Mouse (Mus musculus) heart, postnatal 4 days (tissue): ENCODE measurements around the gene Snrpe. TPM values are rescaled to one million over a fixed set of nuclear protein-coding genes. Genes with fewer than 3 reads are reported as not detected.

ENCODE experiments used
- total RNA-seq, 2 experiments: library from RNA; stranded (reverse); gene quantifications; 2 replicates each; pipeline ENCODE4 v1.2.3; 2021

Snrpe gene
- total RNA-seq, 2 experiments from 2014 or later: 144 to 149 TPM

Other genes starting within 250 kb of the Snrpe start
- under 1 TPM; 0.83 to 0.93 TPM for gene Etnk2, start 246.7 kb downstream of the Snrpe start, total RNA-seq
- 10 to 100 TPM; 29.8 to 32.4 TPM for gene Sox13, start 185.9 kb downstream of the Snrpe start, total RNA-seq
- 10 to 100 TPM; 13.4 to 14.3 TPM for gene Zbed6, start 50.6 kb upstream of the Snrpe start, total RNA-seq
- gene Gm38394, start 51.0 kb upstream of the Snrpe start, total RNA-seq: 10 to 100 TPM; 37.3 to 40.5 TPM
- under 1 TPM; 0.41 TPM for gene Lax1, start 79.8 kb upstream of the Snrpe start, total RNA-seq
- 10 to 100 TPM; 32.4 to 37.4 TPM for gene Atp2b4, start 190.8 kb upstream of the Snrpe start, total RNA-seq